Mouse (Mus musculus): ENCODE data around the gene Ghdc. TPM values are rescaled to one million over a fixed set of nuclear protein-coding genes. Genes with fewer than 3 reads are reported as not detected.

The Ghdc gene
- polyA plus RNA-seq, 1 experiment: 5.4 TPM

DNA sequence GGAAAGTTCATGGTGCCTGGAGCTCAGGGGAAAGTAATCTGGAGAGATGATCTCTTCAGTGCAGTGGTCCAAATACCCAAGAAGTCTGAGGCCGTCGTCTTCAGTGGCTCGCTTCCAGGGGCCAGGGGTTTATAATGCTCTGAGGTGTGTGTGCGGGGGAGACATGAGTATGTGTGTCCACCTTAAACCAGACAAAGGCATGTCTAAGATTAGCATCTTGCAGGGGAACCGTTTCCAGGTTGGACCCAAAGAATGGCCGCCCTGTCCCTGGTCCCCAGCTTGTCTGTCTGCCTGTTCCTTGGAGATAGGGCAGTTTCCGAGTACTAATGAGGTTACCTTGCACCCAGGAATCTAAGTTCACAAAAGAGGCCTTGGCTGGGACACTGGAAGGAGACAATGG lies 7.9 kb downstream of the Ghdc start, which contains the start of gene Hcrt:
Hcrt (minus strand) TSS at position 101 of the 400 bp plus-strand sequence.
- H3K4me1 ChIP-seq (ENCODE audit: control insufficient read depth, insufficient read depth, low read length): peaks cover 2% of the 10 kb centered on the region
- no peak within 1 kb of the TSS for H3K27ac ChIP-seq (ENCODE audit: insufficient read depth, low read length)
- TF ChIP-seq POLR2A (IDR thresholded peaks at IDR 0.05; ENCODE audit: insufficient read depth, low read length) (no peak), EP300 (IDR thresholded peaks at IDR 0.05; ENCODE audit: insufficient read depth, low read depth, low read length) (no peak), CTCF (IDR thresholded peaks at IDR 0.05; ENCODE audit: low read depth, low read length) (no peak)
- no peaks in the 10 kb centered on the region for H3K27me3 ChIP-seq (ENCODE audit: control insufficient read depth, insufficient read depth, low read length, poor library complexity, severe bottlenecking)
- peak within 1 kb of the TSS; percentile 61 for H3K4me3 ChIP-seq (ENCODE audit: low read depth, low read length)
- H3K36me3 ChIP-seq (ENCODE audit: control insufficient read depth, insufficient read depth, low read length, poor library complexity, severe bottlenecking): no peaks in the 10 kb centered on the region
- H3K9me3 ChIP-seq (replicated peaks; ENCODE audit: control insufficient read depth, insufficient read depth, low read length, poor library complexity, severe bottlenecking): no peaks in the 10 kb centered on the region
- peak within 1 kb of the TSS; percentile 6; the same call in 1 of the 2 replicates for H3K9ac ChIP-seq (ENCODE audit: low read depth, poor library complexity, severe bottlenecking)

DNA sequence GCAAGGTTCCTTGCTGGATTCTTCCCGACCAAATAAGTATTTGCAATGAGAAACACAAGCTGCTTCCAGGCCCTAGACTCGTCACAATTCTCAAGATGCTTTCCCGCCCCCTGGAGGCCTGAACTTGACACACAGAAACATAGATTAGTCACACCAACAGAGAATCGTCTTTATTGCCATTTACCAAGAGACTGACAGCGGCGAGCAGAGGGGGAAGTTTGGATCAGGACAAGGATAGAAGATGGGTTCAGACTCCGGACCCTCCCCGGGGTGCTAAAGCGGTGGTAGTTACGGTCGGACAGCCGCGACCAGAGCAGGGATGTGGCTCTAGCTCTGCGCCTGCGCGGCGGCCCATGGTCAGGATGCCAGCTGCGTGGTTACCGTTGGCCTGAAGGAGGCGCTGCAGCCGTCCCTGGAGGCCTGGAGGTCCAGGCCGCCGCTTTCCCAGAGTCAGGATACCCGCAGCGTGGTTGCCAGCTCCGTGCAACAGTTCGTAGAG lies 9.2 kb downstream of the Ghdc start:
- no peaks in the 10 kb centered on the region for H3K9me3 ChIP-seq (replicated peaks; ENCODE audit: control insufficient read depth, insufficient read depth, low read length, poor library complexity, severe bottlenecking)
- peaks cover 2% of the 10 kb centered on the region for H3K4me1 ChIP-seq (ENCODE audit: control insufficient read depth, insufficient read depth, low read length)
- peak overlapping the region; percentile 61 for H3K4me3 ChIP-seq (ENCODE audit: low read depth, low read length)
- no peaks in the 10 kb centered on the region for H3K36me3 ChIP-seq (ENCODE audit: control insufficient read depth, insufficient read depth, low read length, poor library complexity, severe bottlenecking)
- H3K27me3 ChIP-seq (ENCODE audit: control insufficient read depth, insufficient read depth, low read length, poor library complexity, severe bottlenecking): no peaks in the 10 kb centered on the region
- no peak overlapping the region for H3K27ac ChIP-seq (ENCODE audit: insufficient read depth, low read length)
- peak overlapping the region; percentile 6; the same call in 1 of the 2 replicates for H3K9ac ChIP-seq (ENCODE audit: low read depth, poor library complexity, severe bottlenecking)
- TF ChIP-seq CTCF (IDR thresholded peaks at IDR 0.05; ENCODE audit: low read depth, low read length) (peak; percentile 85), EP300 (IDR thresholded peaks at IDR 0.05; ENCODE audit: insufficient read depth, low read depth, low read length) (no peak), POLR2A (IDR thresholded peaks at IDR 0.05; ENCODE audit: insufficient read depth, low read length) (no peak)

DNA sequence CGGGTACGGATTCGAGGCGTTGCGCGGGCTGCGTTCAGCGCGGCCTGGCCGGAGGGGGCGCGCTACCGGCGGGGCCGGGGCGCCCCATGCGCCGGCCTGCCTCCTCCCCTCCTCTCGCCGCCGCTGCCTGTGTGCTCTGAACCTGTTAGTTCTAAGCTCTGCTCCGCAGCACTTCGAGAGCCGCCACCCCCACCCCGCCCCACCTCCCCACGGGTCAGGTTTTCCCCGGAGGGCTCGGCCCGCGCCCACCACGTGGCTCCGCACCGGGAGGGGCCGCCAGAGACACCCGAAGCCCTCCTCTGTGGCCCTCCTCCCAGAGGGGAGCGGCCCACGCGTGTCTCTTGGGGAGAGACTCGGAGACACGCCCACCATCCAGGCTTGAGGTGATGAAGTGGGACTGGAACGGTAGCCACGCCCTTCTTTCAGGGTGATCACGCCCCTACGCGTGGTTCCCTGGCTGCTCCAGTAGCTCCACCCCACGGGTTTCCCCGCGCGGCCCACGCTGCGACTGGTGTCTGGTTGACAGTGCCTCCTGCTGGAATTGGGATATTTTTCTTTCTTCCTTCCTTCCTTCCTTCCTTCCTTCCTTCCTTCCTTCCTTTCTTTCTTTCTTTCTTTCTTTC lies 11.0 kb downstream of the Ghdc start, which contains the start of gene Kcnh4:
Kcnh4 (minus strand) TSS at position 332 of the 623 bp plus-strand sequence.
- H3K27ac ChIP-seq (ENCODE audit: insufficient read depth, low read length): no peak within 1 kb of the TSS
- H3K36me3 ChIP-seq (ENCODE audit: control insufficient read depth, insufficient read depth, low read length, poor library complexity, severe bottlenecking): no peaks in the 10 kb centered on the region
- H3K9me3 ChIP-seq (replicated peaks; ENCODE audit: control insufficient read depth, insufficient read depth, low read length, poor library complexity, severe bottlenecking): no peaks in the 10 kb centered on the region
- no peak for TF ChIP-seq EP300 (IDR thresholded peaks at IDR 0.05; ENCODE audit: insufficient read depth, low read depth, low read length)
- TF ChIP-seq CTCF (IDR thresholded peaks at IDR 0.05; ENCODE audit: low read depth, low read length): peak; percentile 29
- no peaks in the 10 kb centered on the region for H3K27me3 ChIP-seq (ENCODE audit: control insufficient read depth, insufficient read depth, low read length, poor library complexity, severe bottlenecking)
- H3K9ac ChIP-seq (ENCODE audit: low read depth, poor library complexity, severe bottlenecking): peak within 1 kb of the TSS; percentile 68
- H3K4me3 ChIP-seq (ENCODE audit: low read depth, low read length): peak within 1 kb of the TSS; percentile 71
- H3K4me1 ChIP-seq (ENCODE audit: control insufficient read depth, insufficient read depth, low read length): peaks cover 2% of the 10 kb centered on the region

DNA sequence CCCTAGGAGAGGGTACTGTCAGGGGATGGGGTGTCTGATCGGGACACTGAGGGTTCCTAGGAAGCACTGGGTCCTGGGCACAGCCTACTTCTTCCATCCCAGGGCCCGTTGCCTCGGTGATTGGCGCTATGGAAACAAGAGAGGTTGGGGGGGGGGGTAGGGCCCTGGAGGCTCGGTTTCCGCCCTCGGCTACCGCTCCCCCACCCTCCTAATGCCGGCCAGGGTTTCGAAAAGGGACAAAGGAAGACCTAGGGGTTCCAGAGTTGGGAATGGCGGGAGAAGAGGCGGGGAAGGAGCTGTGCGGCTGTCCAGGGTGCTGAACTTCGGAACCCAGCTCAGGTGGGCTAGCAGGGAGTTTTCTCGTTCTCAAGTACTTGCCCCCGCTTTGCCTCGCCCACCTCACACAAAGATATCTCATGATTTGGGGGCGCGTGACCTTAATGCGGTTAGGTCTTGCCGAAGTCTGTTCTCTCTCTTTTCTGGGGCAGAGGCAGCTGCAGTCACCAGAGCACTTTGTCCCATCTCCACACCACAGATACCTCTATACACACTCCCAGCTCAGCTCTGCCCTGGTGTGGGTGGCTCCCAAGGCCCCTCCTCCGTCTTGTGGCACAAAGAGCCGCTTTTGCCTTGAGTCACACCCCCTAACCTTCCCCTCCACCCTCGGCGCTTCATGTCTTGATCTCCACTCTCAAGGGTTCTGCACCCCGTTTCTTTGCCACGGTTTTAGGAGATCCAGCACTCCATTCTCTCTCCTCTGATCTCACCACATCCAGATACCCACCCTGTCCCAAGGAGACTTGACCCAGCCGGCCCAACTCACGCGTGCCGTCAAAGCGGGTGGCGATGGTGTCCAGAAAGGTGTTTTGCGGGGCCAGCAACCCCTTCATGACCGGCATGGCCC lies 11.8 kb downstream of the Ghdc start:
- no peak for TF ChIP-seq EP300 (IDR thresholded peaks at IDR 0.05; ENCODE audit: insufficient read depth, low read depth, low read length)
- TF ChIP-seq CTCF (IDR thresholded peaks at IDR 0.05; ENCODE audit: low read depth, low read length): no peak
- H3K27me3 ChIP-seq (ENCODE audit: control insufficient read depth, insufficient read depth, low read length, poor library complexity, severe bottlenecking): no peaks in the 10 kb centered on the region
- H3K9ac ChIP-seq (ENCODE audit: low read depth, poor library complexity, severe bottlenecking): peak overlapping the region; percentile 68
- no peaks in the 10 kb centered on the region for H3K9me3 ChIP-seq (replicated peaks; ENCODE audit: control insufficient read depth, insufficient read depth, low read length, poor library complexity, severe bottlenecking)
- no peak overlapping the region for H3K27ac ChIP-seq (ENCODE audit: insufficient read depth, low read length)
- H3K4me3 ChIP-seq (ENCODE audit: low read depth, low read length): peak overlapping the region; percentile 71
- no peaks in the 10 kb centered on the region for H3K36me3 ChIP-seq (ENCODE audit: control insufficient read depth, insufficient read depth, low read length, poor library complexity, severe bottlenecking)
- H3K4me1 ChIP-seq (ENCODE audit: control insufficient read depth, insufficient read depth, low read length): peaks cover 2% of the 10 kb centered on the region

DNA sequence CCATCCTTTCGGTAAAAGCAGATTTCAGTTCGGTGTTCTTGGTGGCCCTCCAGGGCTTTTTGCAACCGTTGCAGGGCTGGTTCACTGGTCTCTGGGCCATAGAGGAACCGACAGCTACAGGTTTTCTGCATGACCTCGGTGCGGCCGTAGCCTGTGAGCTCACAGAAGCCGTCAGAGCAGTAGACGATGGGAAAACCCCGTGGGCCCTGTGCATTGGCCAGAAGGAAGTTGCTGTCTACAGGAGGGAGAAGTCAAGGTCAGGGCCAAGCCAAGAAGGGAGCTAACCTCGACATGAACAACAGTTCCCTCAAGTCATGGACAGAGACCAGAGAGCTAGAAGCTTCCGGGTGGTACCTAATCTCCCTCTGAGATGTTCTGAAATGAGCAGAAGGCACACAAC lies 13.2 kb downstream of the Ghdc start:
- H3K4me1 ChIP-seq (ENCODE audit: control insufficient read depth, insufficient read depth, low read length): peaks cover 2% of the 10 kb centered on the region
- H3K4me3 ChIP-seq (ENCODE audit: low read depth, low read length): no peak overlapping the region
- H3K9ac ChIP-seq (ENCODE audit: low read depth, poor library complexity, severe bottlenecking): no peak overlapping the region
- no peaks in the 10 kb centered on the region for H3K27me3 ChIP-seq (ENCODE audit: control insufficient read depth, insufficient read depth, low read length, poor library complexity, severe bottlenecking)
- no peaks in the 10 kb centered on the region for H3K9me3 ChIP-seq (replicated peaks; ENCODE audit: control insufficient read depth, insufficient read depth, low read length, poor library complexity, severe bottlenecking)
- no peaks in the 10 kb centered on the region for H3K36me3 ChIP-seq (ENCODE audit: control insufficient read depth, insufficient read depth, low read length, poor library complexity, severe bottlenecking)
- no peak for TF ChIP-seq CTCF (IDR thresholded peaks at IDR 0.05; ENCODE audit: low read depth, low read length)
- TF ChIP-seq POLR2A (IDR thresholded peaks at IDR 0.05; ENCODE audit: insufficient read depth, low read length): no peak
- TF ChIP-seq EP300 (IDR thresholded peaks at IDR 0.05; ENCODE audit: insufficient read depth, low read depth, low read length): no peak
- no peak overlapping the region for H3K27ac ChIP-seq (ENCODE audit: insufficient read depth, low read length)
